Mouse (Mus musculus): ENCODE measurements around the gene Nop10. TPM values are rescaled to one million over a fixed set of nuclear protein-coding genes. Genes with fewer than 3 reads are reported as not detected.
A peak's percentile ranks its signal among the peaks of the same experiment; 100 is the strongest.
"Not testable (repeated sequence)": the region's sequence is repeated elsewhere in the genome, so short reads cannot be mapped to it uniquely, and the experiment has no call there.

The Nop10 gene
- total RNA-seq, 2 experiments from 2014 or later, result 154 to 256 TPM

GRCm38 (mm10) chr2:112262779-112263295 is 1.1 kb downstream of the Nop10 start:
- ATAC-seq (replicated peaks; ENCODE audit: poor library complexity), result peak; percentile 27

GRCm38 (mm10) chr2:112264364-112264763 is 2.6 kb downstream of the Nop10 start:
- ATAC-seq (replicated peaks; ENCODE audit: poor library complexity), result no peak

GRCm38 (mm10) chr2:112265448-112266241 is 3.9 kb downstream of the Nop10 start, which contains the start of gene Slc12a6:
Slc12a6 (plus strand) TSS chr2:112265825.
- ATAC-seq (replicated peaks; ENCODE audit: poor library complexity), result peak; percentile 52

- ATAC-seq (replicated peaks; ENCODE audit: poor library complexity), result peak; percentile 42
Measured at GRCm38 (mm10) chr2:112266242-112266592, 4.5 kb downstream of the Nop10 start, which contains the start of gene Gm21985. Gm21985 (plus strand) TSS chr2:112266314.

GRCm38 (mm10) chr2:112266780-112267179 is 5.1 kb downstream of the Nop10 start:
- no peak for ATAC-seq (replicated peaks; ENCODE audit: poor library complexity)

GRCm38 (mm10) chr2:112267547-112268269 is 6.0 kb downstream of the Nop10 start:
- peak; percentile 26 for ATAC-seq (replicated peaks; ENCODE audit: poor library complexity)

GRCm38 (mm10) chr2:112270011-112270410 is 8.3 kb downstream of the Nop10 start:
- no peak for ATAC-seq (replicated peaks; ENCODE audit: poor library complexity)

- peak; percentile 63 for ATAC-seq (replicated peaks; ENCODE audit: poor library complexity)
Measured at GRCm38 (mm10) chr2:112272909-112273308, 11.2 kb downstream of the Nop10 start.

- no peak for ATAC-seq (replicated peaks; ENCODE audit: poor library complexity)
Measured at GRCm38 (mm10) chr2:112273474-112273873, 11.7 kb downstream of the Nop10 start.

GRCm38 (mm10) chr2:112276870-112277269 is 15.1 kb downstream of the Nop10 start:
- ATAC-seq (replicated peaks; ENCODE audit: poor library complexity), result no peak

- no peak for ATAC-seq (replicated peaks; ENCODE audit: poor library complexity)
Measured at GRCm38 (mm10) chr2:112282846-112283245, 21.1 kb downstream of the Nop10 start.

- ATAC-seq (replicated peaks; ENCODE audit: poor library complexity), result peak; percentile 85
Measured at GRCm38 (mm10) chr2:112284363-112285030, 22.8 kb downstream of the Nop10 start.

GRCm38 (mm10) chr2:112285031-112285390 is 23.3 kb downstream of the Nop10 start:
- ATAC-seq (replicated peaks; ENCODE audit: poor library complexity), result no peak

GRCm38 (mm10) chr2:112286062-112286461 is 24.3 kb downstream of the Nop10 start:
- not testable (repeated sequence) for ATAC-seq (replicated peaks; ENCODE audit: poor library complexity)

GRCm38 (mm10) chr2:112287059-112287458 is 25.3 kb downstream of the Nop10 start:
- peak; percentile 15 for ATAC-seq (replicated peaks; ENCODE audit: poor library complexity)

- no peak for ATAC-seq (replicated peaks; ENCODE audit: poor library complexity)
Measured at GRCm38 (mm10) chr2:112289507-112289906, 27.8 kb downstream of the Nop10 start.

- ATAC-seq (replicated peaks; ENCODE audit: poor library complexity), result no peak
Measured at GRCm38 (mm10) chr2:112292823-112293222, 31.1 kb downstream of the Nop10 start.

GRCm38 (mm10) chr2:112296211-112296610 is 34.5 kb downstream of the Nop10 start:
- ATAC-seq (replicated peaks; ENCODE audit: poor library complexity), result no peak

GRCm38 (mm10) chr2:112298221-112298620 is 36.5 kb downstream of the Nop10 start:
- no peak for ATAC-seq (replicated peaks; ENCODE audit: poor library complexity)

- ATAC-seq (replicated peaks; ENCODE audit: poor library complexity), result peak; percentile 35; the same call in 1 of the 2 replicates
Measured at GRCm38 (mm10) chr2:112308671-112309070, 46.9 kb downstream of the Nop10 start.

GRCm38 (mm10) chr2:112309161-112309600 is 47.5 kb downstream of the Nop10 start:
- ATAC-seq (replicated peaks; ENCODE audit: poor library complexity), result peak; percentile 79
